Mouse (Mus musculus) heart, adult 18-20 months (tissue): ENCODE results near the gene Soat2. TPM values are rescaled to one million over a fixed set of nuclear protein-coding genes. Genes with fewer than 3 reads are reported as not detected.
A peak's percentile ranks its signal among the peaks of the same experiment; 100 is the strongest.
"Not testable (repeated sequence)": the region's sequence is repeated elsewhere in the genome, so short reads cannot be mapped to it uniquely, and the experiment has no call there.

Experiments
- DNase-seq, 2 experiments: peaks; one replicate each; pipeline ENCODE4 v3.0.0; 2021 to 2022; ENCODE audit warnings: mixed read lengths in 1 of 2
- total RNA-seq, 2 experiments: library from RNA; stranded (reverse); gene quantifications; 2 replicates each; pipeline ENCODE4 v1.2.3; 2021

Soat2 gene
- total RNA-seq, 2 experiments from 2014 or later, result not detected

GRCm38 (mm10) chr15:102146882-102147281, 3.4 kb upstream of the Soat2 start:
- DNase-seq, result peak; percentile 44 to 78

GRCm38 (mm10) chr15:102147674-102148402, 2.5 kb upstream of the Soat2 start:
- DNase-seq, result no peak

- DNase-seq, result no peak
Observed at GRCm38 (mm10) chr15:102149561-102149960, 765 bp upstream of the Soat2 start.

GRCm38 (mm10) chr15:102152646-102153045, 2.3 kb downstream of the Soat2 start:
- no peak for DNase-seq

- DNase-seq, result not testable (repeated sequence)
Observed at GRCm38 (mm10) chr15:102155006-102155405, 4.7 kb downstream of the Soat2 start.

- DNase-seq, result no peak
Observed at GRCm38 (mm10) chr15:102156836-102157235, 6.5 kb downstream of the Soat2 start.

- DNase-seq, result no peak
Observed at GRCm38 (mm10) chr15:102160415-102161060, 10.2 kb downstream of the Soat2 start.

GRCm38 (mm10) chr15:102163900-102164693, 13.8 kb downstream of the Soat2 start:
- DNase-seq, result no peak

GRCm38 (mm10) chr15:102165468-102166100, 15.3 kb downstream of the Soat2 start:
- no peak for DNase-seq

- no peak for DNase-seq
Observed at GRCm38 (mm10) chr15:102167620-102168021, 17.3 kb downstream of the Soat2 start.

GRCm38 (mm10) chr15:102169064-102169463, 18.7 kb downstream of the Soat2 start:
- DNase-seq, result no peak

- DNase-seq, result no peak
Observed at GRCm38 (mm10) chr15:102173581-102173980, 23.3 kb downstream of the Soat2 start.

- DNase-seq, result no peak
Observed at GRCm38 (mm10) chr15:102175736-102176319, 25.5 kb downstream of the Soat2 start.

GRCm38 (mm10) chr15:102176571-102177316, 26.4 kb downstream of the Soat2 start:
- peak in 1 of 2 experiments; percentile 22 for DNase-seq

GRCm38 (mm10) chr15:102177417-102177816, 27.1 kb downstream of the Soat2 start:
- no peak for DNase-seq

- DNase-seq, result peak; percentile 74 to 94
Observed at GRCm38 (mm10) chr15:102178279-102178678, 28.0 kb downstream of the Soat2 start.

GRCm38 (mm10) chr15:102179106-102179505, 28.8 kb downstream of the Soat2 start:
- DNase-seq, result no peak

- no peak for DNase-seq
Observed at GRCm38 (mm10) chr15:102179924-102180323, 29.6 kb downstream of the Soat2 start.

GRCm38 (mm10) chr15:102183076-102183475, 32.8 kb downstream of the Soat2 start:
- no peak for DNase-seq

GRCm38 (mm10) chr15:102186239-102186638, 35.9 kb downstream of the Soat2 start:
- no peak for DNase-seq

- peak; percentile 54 to 67 for DNase-seq
Observed at GRCm38 (mm10) chr15:102188096-102188495, 37.8 kb downstream of the Soat2 start.
